Mouse (Mus musculus) CH12.LX (cell line): ENCODE results near the gene Fcer1g.

Experiments used
- CTCF ChIP-seq, 2 experiments: IDR thresholded peaks in 1 of 2; conservative IDR thresholded peaks in 1 of 2; 2 replicates each; pipeline ENCODE4 v1.5.1; 2011 to 2012; ENCODE audit warnings: low read depth in 2 of 2, low read length in 2 of 2, improper control_type of control experiment in 1 of 2, inconsistent platforms in 1 of 2, mild to moderate bottlenecking in 1 of 2, moderate library complexity in 1 of 2
- E2F4 ChIP-seq: IDR thresholded peaks from 2 replicates; pipeline ENCODE4 v1.6.1; 2011; ENCODE audit warnings: low read depth, low read length, improper control_type of control experiment; ENCODE audit not compliant: insufficient replicate concordance
- EP300 ChIP-seq: IDR thresholded peaks from 2 replicates; pipeline ENCODE4 v1.6.1; 2011; ENCODE audit warnings: low read length, improper control_type of control experiment
- GABPA ChIP-seq: IDR thresholded peaks from 2 replicates; pipeline ENCODE4 v1.6.1; 2012; ENCODE audit warnings: low read depth, low read length, improper control_type of control experiment, inconsistent platforms; ENCODE audit not compliant: insufficient replicate concordance
- MAFK ChIP-seq: IDR thresholded peaks from 2 replicates; pipeline ENCODE4 v1.6.1; 2011; ENCODE audit warnings: low read length, improper control_type of control experiment; ENCODE audit not compliant: insufficient replicate concordance
- MAZ ChIP-seq: IDR thresholded peaks from 2 replicates; pipeline ENCODE4 v1.6.1; 2012; ENCODE audit warnings: low read depth, mild to moderate bottlenecking, inconsistent platforms, low read length, improper control_type of control experiment, moderate library complexity
- MEF2A ChIP-seq: IDR thresholded peaks from 2 replicates; pipeline ENCODE4 v1.6.1; 2014; ENCODE audit warnings: low read depth, mild to moderate bottlenecking, inconsistent platforms, low read length, improper control_type of control experiment, borderline replicate concordance
- MXI1 ChIP-seq: IDR thresholded peaks from 2 replicates; pipeline ENCODE4 v1.6.1; 2011; ENCODE audit warnings: mild to moderate bottlenecking, low read depth, low read length, improper control_type of control experiment
- RAD21 ChIP-seq: IDR thresholded peaks from 2 replicates; pipeline ENCODE4 v1.6.1; 2011; ENCODE audit warnings: low read depth, mild to moderate bottlenecking, low read length, improper control_type of control experiment, moderate library complexity

DNA sequence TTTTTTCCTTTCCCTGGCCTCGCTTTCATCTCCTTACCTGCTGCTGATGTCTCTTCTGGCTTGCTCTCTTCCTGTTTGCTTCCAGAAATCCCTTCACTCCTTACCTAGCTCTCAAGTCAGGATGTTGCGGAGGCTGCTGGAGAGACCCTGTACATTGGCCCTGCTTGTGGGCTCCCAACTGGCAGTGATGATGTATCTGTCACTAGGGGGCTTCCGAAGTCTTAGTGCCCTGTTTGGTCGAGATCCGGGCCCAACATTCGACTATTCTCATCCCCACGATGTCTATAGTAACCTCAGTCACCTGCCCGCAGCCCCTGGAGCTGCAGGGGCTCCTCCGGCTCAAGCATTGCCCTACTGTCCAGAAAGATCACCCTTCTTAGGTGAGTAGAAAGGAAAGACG lies 37.5 kb upstream of the Fcer1g start:
- TF ChIP-seq CTCF (conservative IDR thresholded peaks at IDR 0.05 in 1 of 2, IDR thresholded peaks at IDR 0.05 in 1 of 2; ENCODE audit: low read depth in 2 of 2, low read length in 2 of 2), result no peak
- no peak for TF ChIP-seq MXI1
- no peak for TF ChIP-seq GABPA
- TF ChIP-seq E2F4, result no peak
- no peak for TF ChIP-seq EP300
- TF ChIP-seq MEF2A, result no peak
- TF ChIP-seq MAZ, result no peak
- no peak for TF ChIP-seq MAFK
- no peak for TF ChIP-seq RAD21
